Mouse (Mus musculus) granulocyte monocyte progenitor cell, adult 5-6 weeks (primary cell): ENCODE results near the gene Otop3. TPM values are rescaled to one million over a fixed set of nuclear protein-coding genes. Genes with fewer than 3 reads are reported as not detected.

Experiments used
- ATAC-seq: replicated peaks from 2 replicates; pipeline ENCODE4 v1.8.0; 2016; ENCODE audit warnings: mild to moderate bottlenecking, moderate TSS enrichment, inconsistent platforms; ENCODE audit not compliant: poor library complexity, severe bottlenecking
- total RNA-seq, 2 experiments: library from RNA; stranded (forward) in 1 of 2; stranded (reverse) in 1 of 2; fragments of 200-712, 200-1000 nt in 1 of 2; fragments of >200 nt in 1 of 2; fragmentation: Nextera tagmentation in 1 of 2; gene quantifications; 2 replicates each; pipeline ENCODE4 v1.2.3; 2014 to 2017

The Otop3 gene
- total RNA-seq, 2 experiments from 2014 or later, result not detected

DNA sequence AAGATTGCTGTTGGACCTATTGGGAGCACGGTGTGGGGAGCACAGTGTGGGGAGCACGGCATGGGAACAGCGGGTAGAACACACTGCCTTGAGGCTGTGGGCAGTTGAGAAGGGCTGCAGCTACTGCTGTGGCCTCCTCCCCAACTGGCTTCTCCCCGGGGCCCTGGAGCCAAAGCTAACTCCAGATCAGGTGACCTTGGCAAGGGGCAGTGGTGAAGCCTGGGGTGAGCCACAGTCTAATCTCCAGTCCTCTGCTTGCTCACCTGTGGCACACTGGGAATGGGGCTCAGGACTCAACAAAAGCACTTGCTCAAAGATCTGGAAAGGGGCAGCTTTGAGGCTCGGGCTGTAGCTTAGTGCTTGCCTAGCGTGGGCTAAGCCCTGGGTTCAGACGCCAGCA, 17.3 kb upstream of the Otop3 start:
- no peak for ATAC-seq

DNA sequence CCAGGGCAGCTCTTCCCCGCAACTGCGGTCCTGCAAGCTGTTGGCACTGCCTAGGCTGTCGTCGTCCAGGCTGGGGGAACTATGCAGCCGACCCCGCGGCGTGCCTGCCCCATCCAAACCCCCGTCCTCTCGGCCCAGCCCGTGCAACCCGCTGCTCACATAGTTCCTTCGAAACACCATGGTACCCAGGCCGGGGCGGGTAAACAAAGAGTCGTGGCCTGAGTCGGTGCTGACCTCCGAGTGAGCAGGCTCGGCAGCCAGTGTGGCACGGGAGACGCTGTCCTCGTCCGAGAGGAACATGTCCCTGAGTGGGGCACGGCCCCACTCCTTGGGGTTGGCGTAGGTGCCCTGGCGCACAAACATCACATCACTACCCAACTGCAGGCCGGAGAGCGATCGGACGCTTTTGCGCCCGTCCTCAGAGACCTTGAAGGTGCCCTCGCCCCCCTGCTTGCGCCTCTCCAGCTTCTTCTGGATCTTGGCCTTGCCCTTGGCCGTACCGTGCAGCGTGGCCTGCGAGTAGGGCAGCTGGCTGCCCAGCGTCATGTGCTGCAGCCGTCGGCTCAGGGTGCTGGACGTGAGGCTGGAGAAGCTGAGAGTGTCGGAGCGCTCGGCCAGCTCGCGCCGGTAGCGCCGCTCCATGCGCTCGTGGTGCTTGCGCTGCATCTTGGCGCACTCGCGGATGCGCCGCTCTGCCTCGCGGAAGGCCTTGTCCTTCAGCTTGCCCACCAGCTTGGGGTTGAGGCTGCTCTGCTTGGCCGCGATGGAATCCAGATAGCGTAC, 16.1 kb upstream of the Otop3 start:
- ATAC-seq, result no peak

DNA sequence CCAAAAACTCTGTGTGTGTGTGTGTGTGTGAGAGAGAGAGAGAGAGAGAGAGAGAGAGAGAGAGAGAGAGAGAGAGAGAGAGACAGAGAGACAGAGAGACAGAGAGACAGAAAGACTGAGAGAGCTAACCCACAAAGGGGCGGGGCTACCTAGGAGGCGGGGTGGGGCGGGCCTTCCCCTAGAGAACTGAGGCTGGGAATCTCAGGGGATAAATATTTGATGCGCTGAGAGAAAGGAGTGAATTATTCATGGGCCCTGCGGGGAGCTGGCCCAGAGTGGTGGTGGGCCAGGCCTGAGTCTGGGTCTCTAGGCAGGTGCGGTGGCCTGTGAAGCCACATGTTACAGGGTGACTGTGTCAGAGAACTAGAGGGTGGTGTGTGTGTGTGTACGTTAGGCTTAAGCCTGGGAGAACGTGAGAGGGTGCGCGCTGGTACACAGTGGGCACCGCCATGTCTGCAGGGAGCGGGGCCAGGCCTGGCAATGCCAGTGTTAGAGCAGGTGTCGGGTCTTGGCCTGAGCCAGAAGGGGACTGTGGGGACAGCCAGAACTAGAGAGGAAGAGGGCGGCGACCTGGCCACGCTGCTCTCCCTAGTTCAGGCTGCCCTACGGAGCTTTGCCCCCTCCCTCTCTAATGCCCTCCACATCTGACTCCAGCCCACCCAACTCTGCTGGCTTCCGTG, 14.7 kb upstream of the Otop3 start:
- no peak for ATAC-seq

DNA sequence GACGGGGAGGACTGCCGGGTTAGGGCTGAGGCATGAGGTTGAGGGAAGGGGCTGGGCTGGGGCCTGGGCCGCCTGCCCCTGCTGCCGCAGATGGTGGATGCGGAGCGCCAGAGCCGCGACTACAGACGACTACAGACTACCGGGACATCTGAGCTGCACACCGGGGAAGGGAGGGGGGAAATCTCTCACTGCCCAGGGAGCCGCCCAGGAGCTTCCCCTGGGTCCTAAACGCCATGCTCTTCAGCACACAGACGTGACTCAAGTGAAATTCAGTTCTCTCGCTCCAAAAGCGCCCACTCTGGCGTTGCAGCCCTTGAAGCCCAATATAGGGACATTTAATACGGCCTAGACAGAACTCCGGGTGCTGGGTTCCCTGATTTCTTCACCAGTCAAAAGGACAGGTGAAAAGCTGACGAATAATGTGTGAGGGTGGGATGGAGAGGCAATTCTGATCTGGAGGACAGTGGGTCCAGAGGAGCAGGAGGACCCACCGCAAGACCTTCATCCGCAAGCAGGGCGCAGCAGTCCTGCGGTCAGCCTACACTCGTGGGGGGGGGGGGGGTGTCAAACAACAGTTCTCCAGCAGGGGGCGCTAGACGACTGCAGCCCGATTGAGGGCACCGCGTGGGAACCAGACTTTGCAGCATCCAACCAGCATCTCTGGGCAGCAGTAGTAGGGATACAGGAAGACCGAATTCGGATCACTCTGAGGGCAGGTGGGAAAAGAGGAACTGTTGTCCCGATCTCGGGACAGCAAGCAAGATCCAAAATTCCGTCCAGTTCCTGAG, 12.4 kb upstream of the Otop3 start, which contains the start of gene Ush1g:
Gene Ush1g, minus strand, starts transcription at position 136 of the 788 bp plus-strand sequence.
- peak; percentile 63 for ATAC-seq

DNA sequence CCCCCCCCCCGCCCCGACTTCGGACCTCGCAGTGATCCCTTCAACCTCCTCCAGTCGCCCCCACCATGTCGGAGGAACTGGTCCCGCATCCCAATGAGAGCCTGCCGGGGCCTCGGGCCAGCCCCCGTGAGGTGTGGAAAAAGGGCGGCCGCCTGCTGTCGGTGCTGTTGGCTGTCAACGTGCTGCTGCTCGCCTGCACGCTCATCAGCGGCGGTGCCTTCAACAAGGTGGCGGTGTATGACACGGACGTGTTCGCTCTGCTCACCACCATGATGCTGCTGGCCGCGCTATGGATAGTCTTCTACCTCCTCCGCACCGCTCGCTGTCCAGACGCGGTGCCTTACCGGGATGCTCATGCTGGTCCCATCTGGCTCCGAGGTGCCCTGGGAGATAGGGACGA, 11.2 kb upstream of the Otop3 start:
- no peak for ATAC-seq

DNA sequence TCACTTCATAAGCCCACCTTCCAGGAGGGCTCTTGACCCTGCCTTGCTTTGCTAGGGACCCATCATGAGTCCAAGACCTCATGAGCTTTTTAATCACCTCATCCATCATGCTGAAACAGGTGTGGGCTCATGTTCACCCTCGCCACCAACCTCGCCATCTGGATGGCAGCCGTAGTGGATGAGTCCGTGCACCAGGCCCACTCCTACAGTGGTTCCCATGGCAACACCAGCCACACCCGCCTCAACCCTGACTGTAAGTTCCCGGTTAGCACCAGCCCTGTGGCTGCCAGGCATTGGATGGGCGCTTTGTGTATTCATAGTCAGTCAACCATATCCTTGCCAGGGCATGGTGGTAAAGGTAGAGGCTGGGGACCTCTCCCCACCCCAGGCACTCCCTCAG, 7.8 kb upstream of the Otop3 start:
- ATAC-seq, result no peak

DNA sequence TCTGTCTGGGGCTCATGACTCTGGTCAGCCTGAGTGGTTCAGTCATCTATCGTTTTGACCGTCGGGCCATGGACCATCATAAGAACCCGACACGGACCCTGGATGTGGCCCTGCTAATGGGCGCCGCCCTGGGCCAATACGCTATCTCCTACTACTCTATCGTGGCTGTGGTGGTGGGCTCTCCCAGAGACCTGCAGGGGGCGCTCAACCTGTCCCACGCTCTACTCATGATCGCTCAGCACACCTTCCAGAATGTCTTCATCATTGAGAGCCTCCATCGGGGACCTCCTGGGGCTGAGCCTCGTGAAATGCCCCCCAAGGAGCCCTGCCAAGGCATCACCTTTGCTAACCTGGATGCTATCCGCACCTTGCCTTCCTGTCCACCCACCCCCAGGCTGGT, 5.2 kb upstream of the Otop3 start:
- no peak for ATAC-seq

DNA sequence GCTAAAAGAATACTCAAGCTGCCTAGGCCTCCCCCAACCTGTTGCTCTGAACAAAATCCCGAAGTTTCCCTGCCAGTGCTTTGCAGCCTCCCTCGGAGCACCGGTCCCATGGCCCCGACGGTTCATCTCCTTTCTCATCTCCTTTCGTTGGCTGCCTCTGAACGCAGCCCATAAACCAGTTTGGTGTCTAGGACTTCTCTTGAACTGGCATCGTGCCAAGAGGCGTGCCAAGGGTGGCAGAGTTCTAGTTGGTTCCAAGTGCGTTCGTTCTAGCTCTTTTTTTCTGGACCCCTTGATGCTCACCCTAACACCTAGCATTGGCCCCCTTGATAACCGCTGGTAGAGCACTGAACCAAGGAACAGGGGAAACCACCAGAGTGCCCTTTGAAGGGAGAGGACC, 692 bp downstream of the Otop3 start:
- ATAC-seq, result no peak

DNA sequence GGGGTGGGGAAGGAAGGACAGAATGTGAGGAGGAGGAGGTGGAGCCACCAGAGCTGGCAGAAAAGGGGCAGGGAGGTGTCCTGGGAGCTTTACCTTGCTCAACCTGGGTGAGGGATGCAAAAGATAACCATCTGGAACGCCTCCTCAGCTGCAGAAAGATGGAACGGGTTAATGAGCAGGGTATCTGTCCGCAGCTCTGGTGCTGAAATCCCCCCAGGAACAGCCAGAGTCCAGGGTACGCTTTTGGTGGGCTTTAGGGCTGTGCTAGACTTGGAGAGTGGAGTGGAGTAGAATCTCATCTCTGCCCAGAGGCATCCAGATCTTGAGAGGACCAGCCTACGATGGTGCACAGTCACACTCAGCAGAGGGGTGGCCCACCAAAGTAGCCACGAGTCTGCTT, 1.6 kb downstream of the Otop3 start:
- peak; percentile 40; the same call in 1 of the 2 replicates for ATAC-seq

DNA sequence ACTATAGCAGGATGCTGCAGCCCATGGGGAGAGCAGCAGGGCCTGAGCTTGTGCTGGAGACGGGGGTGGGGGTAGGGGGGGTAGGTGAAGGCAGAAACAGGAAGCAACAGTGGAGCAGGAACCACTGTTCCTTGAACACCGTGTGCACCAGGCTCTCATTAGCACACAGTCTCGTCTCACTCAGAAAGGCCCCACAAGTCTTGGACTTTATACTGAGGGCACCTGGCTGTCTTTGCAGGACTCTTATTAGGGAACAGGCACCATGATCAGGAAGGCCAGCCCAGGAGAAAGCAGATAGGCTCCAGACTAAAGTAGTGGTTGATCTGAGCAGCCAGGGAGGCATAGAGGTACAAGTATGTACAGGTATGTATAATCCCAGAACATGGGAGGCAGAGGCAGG, 2.8 kb downstream of the Otop3 start:
- no peak; the same call in 1 of the 2 replicates for ATAC-seq

DNA sequence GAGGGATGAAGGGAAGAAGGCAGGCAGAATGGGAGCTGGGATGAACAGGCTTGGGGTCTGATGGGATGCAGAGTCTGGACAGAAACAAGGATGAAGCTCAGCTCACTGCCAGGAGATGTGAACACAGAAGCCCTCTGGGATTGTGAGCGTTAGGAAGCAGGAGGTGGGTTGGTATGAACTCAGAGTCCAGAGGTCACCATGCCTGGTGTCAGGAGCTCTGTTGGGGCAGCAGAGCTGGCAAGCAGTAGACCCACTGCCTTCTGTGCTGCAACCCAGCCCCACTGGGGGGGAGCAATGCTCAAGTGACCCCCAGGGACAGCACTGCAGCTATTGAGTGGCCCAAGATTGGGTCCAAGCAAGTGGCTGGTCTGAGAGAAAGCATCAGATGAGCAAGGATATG, 3.3 kb downstream of the Otop3 start:
- no peak for ATAC-seq

DNA sequence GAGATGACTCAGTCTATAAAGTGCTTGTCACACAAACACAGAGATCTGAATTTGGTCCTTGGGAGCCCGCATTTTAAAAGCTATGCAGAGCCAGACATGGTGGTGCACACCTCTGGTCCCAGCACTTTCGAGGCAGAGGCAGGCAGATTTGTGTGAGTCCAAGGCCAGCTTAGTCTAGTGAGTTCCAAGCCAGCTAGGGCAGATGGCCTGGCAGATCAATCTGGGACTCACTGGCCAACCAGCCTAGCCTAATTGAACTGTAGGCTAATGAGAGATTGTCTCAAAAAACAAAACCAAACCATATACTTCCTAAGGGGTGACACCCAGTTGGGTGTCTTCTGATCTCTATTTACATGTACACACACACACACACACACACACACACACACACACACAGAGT, 6.7 kb downstream of the Otop3 start:
- no peak for ATAC-seq

DNA sequence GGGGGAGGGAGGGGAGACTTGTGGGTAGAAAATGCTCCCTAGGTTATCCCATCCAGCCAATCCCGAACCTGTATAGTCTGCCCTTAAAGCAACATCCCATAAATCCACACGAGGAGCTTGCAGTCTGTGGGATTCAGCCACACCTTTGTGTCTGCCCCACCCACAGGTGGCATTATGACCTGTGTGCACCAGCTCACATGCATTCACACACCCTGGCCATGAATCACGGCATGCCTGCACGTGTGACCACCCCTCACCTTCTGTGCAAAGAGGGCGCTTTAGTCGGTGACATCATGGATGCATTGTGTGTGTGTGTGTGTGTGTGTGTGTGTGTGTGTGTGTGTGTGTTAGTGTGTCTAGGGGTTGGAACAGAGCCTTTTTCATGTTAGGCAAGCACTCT, 7.3 kb downstream of the Otop3 start:
- ATAC-seq, result no peak

DNA sequence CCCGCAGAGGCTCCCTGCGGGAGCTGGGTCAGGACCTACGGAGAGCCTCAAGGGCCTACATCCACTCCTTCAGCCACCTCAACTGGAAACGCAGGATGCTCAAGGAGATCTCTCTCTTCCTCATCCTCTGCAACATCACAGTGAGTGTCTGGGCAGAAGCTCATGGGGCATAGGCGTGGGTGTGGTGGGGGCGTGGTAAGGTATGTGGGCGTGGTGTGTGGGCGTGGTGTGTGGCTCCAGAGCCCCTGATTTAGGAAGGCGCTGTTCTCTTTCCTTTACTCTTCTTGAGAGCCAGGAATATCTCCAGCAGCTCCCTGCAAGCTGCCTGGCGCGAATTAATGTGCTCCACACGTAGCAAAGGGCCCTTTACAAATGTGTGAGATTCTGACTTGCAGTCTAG, 10.4 kb downstream of the Otop3 start:
- ATAC-seq, result peak; percentile 87

DNA sequence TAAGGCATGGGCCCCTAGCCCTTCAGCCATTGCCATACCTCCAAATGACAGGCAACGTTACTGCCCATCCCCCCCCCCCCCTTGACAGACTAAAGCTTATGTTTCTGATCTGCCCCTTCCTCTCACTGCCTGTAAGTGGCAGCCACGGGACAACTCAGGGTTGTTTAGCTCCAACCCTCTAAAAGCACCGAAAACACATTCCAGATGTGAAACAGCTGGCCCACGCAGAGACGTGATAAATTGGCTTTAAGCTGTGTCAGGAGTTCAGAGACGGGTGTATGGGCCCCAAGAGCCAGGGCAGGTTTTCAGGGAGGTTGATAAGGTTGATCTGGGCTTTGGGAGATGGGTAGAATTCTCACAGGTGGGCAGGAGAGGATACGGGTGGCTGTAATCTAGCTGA, 11.0 kb downstream of the Otop3 start:
- no peak for ATAC-seq

DNA sequence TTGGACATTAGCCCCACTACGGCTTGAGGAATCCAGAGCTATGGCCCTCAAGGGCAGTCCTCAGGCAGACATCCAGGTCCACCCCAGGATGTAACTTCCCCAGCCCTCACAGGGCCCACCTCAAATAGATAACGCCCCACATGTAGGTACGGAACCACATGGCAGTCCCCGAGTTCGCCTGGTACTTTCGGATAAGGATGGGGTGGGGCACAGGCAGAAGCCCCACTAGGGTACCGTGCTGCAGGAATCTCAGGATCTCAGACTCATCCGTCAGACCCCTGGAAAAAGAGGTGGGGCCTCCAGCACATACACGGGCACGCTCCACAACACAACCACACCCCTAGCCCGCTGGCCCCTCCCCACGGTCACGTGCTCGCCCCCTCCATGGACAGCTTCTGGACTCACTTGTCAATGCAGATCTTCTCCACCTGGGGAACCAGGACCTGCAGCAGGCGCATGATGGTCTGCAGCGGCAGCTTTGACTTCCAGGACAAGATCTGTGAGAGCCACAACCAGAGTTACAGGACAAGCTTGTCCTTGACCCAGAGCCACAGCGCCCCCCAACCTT, 14.2 kb downstream of the Otop3 start:
- no peak for ATAC-seq

DNA sequence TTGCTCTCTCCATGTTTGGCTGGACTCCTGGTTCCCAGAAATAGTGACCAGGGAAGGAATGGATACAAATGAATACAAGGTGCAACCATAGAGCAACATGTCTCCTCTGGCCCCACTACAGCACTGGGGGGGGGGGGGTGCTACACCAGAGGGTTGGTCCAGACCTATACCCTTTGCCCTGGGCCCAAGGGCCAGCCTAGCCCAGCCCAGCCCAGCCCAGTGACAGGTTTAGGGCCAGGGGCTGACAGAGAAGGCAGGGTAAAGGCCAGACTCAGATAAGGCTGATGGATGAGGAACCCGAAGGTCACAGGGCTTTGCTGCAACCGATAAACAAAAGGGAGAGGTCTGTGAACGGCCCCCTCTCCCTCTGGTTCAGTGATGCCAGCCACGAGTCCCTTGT, 15.4 kb downstream of the Otop3 start:
- no peak for ATAC-seq

DNA sequence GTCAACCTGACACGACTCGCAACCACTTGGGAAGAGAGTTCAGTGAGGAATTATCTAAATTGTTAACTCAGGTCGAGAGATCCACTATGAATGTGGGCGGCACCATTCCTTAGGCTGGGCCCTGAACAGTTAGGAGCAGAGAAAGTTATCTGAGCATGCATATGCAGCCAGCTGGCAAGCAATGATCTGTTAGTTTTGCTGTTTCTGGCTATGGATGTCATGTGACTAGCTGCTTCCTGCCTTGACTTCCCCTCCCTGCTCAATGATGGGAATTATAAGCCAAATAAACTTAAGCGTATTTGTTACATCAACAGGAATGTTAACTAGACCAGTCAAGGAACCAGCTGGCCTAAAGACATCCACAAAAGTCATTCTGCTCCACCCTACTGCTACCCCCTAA, 18.8 kb downstream of the Otop3 start:
- ATAC-seq, result no peak

DNA sequence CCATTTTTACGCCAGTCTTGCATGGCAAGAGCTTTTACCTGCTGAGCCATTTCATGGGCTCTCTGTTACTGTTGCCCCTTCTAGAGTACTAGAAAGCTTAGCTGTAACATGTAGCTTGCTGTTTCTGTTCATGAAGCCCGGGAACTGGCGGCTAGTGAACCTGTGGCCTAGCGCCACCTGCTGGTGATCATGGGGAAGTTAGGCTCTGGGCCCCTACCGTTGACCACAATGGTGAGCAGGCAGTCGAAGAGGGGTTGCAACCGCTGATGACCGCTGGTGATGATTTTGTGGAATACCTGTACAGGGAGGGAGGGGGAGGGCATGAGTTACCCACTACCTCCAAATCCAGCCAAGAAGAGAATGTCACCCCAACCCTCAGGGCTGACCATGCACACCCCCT, 19.7 kb downstream of the Otop3 start:
- peak; percentile 75 for ATAC-seq

DNA sequence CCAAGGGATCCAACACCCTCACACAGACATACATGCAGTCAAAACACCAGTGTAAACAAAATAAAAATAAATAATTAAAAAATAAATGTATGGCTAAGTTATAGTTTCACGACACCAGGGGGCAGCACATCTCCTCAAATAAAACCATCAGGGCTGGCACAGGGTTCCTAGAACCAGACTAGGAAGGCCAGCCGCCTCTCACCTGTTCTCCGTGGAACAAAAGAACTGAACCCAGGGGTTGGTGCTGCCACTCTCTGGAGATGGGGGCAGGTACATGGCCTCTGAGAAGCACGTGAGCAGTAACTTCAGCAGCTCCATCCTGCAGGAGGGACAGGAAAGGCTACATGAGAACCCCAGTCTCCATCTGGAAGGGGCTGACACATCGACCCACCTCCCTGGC, 23.9 kb downstream of the Otop3 start:
- ATAC-seq, result peak; percentile 33; the same call in 1 of the 2 replicates

DNA sequence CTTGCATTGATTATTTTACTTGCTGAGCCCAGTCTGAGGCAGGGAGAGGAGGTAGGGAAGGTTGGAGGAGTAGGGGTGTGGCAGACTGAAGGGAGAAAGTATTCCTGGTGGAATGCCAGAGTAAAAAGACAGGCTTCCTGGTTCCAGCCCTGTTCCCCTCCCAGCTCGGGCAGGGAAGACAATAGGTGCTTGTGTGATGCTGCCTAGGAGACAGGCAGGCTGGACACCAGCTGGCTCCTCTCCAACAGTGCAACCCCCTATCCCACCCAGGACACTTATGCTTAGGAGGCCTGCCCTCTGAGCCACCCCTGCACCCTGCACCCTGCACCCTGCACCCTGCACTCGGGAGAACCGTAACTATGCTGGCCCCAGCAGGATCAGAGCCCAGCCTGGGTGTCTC, 24.8 kb downstream of the Otop3 start:
- peak; percentile 17 for ATAC-seq
